Mouse (Mus musculus): Measurements from ENCODE around the gene Zzef1. TPM values are rescaled to one million over a fixed set of nuclear protein-coding genes. Genes with fewer than 3 reads are reported as not detected.

Zzef1 gene
- polyA plus RNA-seq, 1 experiment, result 9.5 TPM

- TF ChIP-seq POLR2A (IDR thresholded peaks at IDR 0.05; ENCODE audit: control insufficient read depth, low read depth, low read length) (no peak), CTCF (IDR thresholded peaks at IDR 0.05; ENCODE audit: control insufficient read depth, insufficient read depth, insufficient replicate concordance, low read depth, low read length) (no peak)
- Histone ChIP-seq H3K4me3 (ENCODE audit: control insufficient read depth, low read depth, low read length) (no peak overlapping the region), H3K27me3 (ENCODE audit: control insufficient read depth, insufficient read depth, low read length) (no peaks in the 10 kb centered on the region), H3K4me1 (ENCODE audit: control insufficient read depth, insufficient read depth, low read length) (no peaks in the 10 kb centered on the region), H3K36me3 (ENCODE audit: control insufficient read depth, insufficient read depth, low read length) (peaks cover 6% of the 10 kb centered on the region), H3K27ac (ENCODE audit: control insufficient read depth, insufficient read depth, low read depth, low read length) (no peak overlapping the region)
These were observed 33.8 kb downstream of the Zzef1 start for GRCm38 (mm10) chr11:72829869-72830268.

GRCm38 (mm10) chr11:72842731-72843130 is 46.7 kb downstream of the Zzef1 start:
- no peak overlapping the region for H3K4me3 ChIP-seq (ENCODE audit: control insufficient read depth, low read depth, low read length)
- H3K36me3 ChIP-seq (ENCODE audit: control insufficient read depth, insufficient read depth, low read length), result no peaks in the 10 kb centered on the region
- no peak overlapping the region for H3K27ac ChIP-seq (ENCODE audit: control insufficient read depth, insufficient read depth, low read depth, low read length)
- TF ChIP-seq CTCF (IDR thresholded peaks at IDR 0.05; ENCODE audit: control insufficient read depth, insufficient read depth, insufficient replicate concordance, low read depth, low read length), result no peak
- TF ChIP-seq POLR2A (IDR thresholded peaks at IDR 0.05; ENCODE audit: control insufficient read depth, low read depth, low read length), result no peak
- H3K4me1 ChIP-seq (ENCODE audit: control insufficient read depth, insufficient read depth, low read length), result no peaks in the 10 kb centered on the region
- no peaks in the 10 kb centered on the region for H3K27me3 ChIP-seq (ENCODE audit: control insufficient read depth, insufficient read depth, low read length)

- TF ChIP-seq POLR2A (IDR thresholded peaks at IDR 0.05; ENCODE audit: control insufficient read depth, low read depth, low read length) (no peak), CTCF (IDR thresholded peaks at IDR 0.05; ENCODE audit: control insufficient read depth, insufficient read depth, insufficient replicate concordance, low read depth, low read length) (no peak)
- Histone ChIP-seq H3K27me3 (ENCODE audit: control insufficient read depth, insufficient read depth, low read length) (no peaks in the 10 kb centered on the region), H3K4me1 (ENCODE audit: control insufficient read depth, insufficient read depth, low read length) (no peaks in the 10 kb centered on the region), H3K36me3 (ENCODE audit: control insufficient read depth, insufficient read depth, low read length) (peaks cover under 1% of the 10 kb centered on the region), H3K4me3 (ENCODE audit: control insufficient read depth, low read depth, low read length) (no peak overlapping the region), H3K27ac (ENCODE audit: control insufficient read depth, insufficient read depth, low read depth, low read length) (no peak overlapping the region)
These were observed 47.5 kb downstream of the Zzef1 start for GRCm38 (mm10) chr11:72843576-72843975.

GRCm38 (mm10) chr11:72845526-72845925 is 49.5 kb downstream of the Zzef1 start:
- H3K36me3 ChIP-seq (ENCODE audit: control insufficient read depth, insufficient read depth, low read length), result peaks cover 3% of the 10 kb centered on the region

GRCm38 (mm10) chr11:72846685-72847084 is 50.7 kb downstream of the Zzef1 start:
- Histone ChIP-seq H3K4me1 (ENCODE audit: control insufficient read depth, insufficient read depth, low read length) (no peaks in the 10 kb centered on the region), H3K27ac (ENCODE audit: control insufficient read depth, insufficient read depth, low read depth, low read length) (no peak overlapping the region), H3K36me3 (ENCODE audit: control insufficient read depth, insufficient read depth, low read length) (peaks cover 5% of the 10 kb centered on the region), H3K27me3 (ENCODE audit: control insufficient read depth, insufficient read depth, low read length) (no peaks in the 10 kb centered on the region), H3K4me3 (ENCODE audit: control insufficient read depth, low read depth, low read length) (no peak overlapping the region)
- TF ChIP-seq CTCF (IDR thresholded peaks at IDR 0.05; ENCODE audit: control insufficient read depth, insufficient read depth, insufficient replicate concordance, low read depth, low read length) (no peak), POLR2A (IDR thresholded peaks at IDR 0.05; ENCODE audit: control insufficient read depth, low read depth, low read length) (no peak)

More at GRCm38 (mm10) chr11:72845526-72845925, 49.5 kb downstream of the Zzef1 start:
- H3K4me1 ChIP-seq (ENCODE audit: control insufficient read depth, insufficient read depth, low read length), result no peaks in the 10 kb centered on the region
- no peak overlapping the region for H3K4me3 ChIP-seq (ENCODE audit: control insufficient read depth, low read depth, low read length)
- H3K27ac ChIP-seq (ENCODE audit: control insufficient read depth, insufficient read depth, low read depth, low read length), result no peak overlapping the region
- no peaks in the 10 kb centered on the region for H3K27me3 ChIP-seq (ENCODE audit: control insufficient read depth, insufficient read depth, low read length)
- TF ChIP-seq CTCF (IDR thresholded peaks at IDR 0.05; ENCODE audit: control insufficient read depth, insufficient read depth, insufficient replicate concordance, low read depth, low read length) (no peak), POLR2A (IDR thresholded peaks at IDR 0.05; ENCODE audit: control insufficient read depth, low read depth, low read length) (no peak)

GRCm38 (mm10) chr11:72847831-72848628 is 52.0 kb downstream of the Zzef1 start:
- no peaks in the 10 kb centered on the region for H3K4me1 ChIP-seq (ENCODE audit: control insufficient read depth, insufficient read depth, low read length)
- H3K27me3 ChIP-seq (ENCODE audit: control insufficient read depth, insufficient read depth, low read length), result no peaks in the 10 kb centered on the region
- no peak overlapping the region for H3K4me3 ChIP-seq (ENCODE audit: control insufficient read depth, low read depth, low read length)
- TF ChIP-seq POLR2A (IDR thresholded peaks at IDR 0.05; ENCODE audit: control insufficient read depth, low read depth, low read length) (no peak), CTCF (IDR thresholded peaks at IDR 0.05; ENCODE audit: control insufficient read depth, insufficient read depth, insufficient replicate concordance, low read depth, low read length) (no peak)
- H3K27ac ChIP-seq (ENCODE audit: control insufficient read depth, insufficient read depth, low read depth, low read length), result no peak overlapping the region
- peaks cover 5% of the 10 kb centered on the region for H3K36me3 ChIP-seq (ENCODE audit: control insufficient read depth, insufficient read depth, low read length)

- Histone ChIP-seq H3K27me3 (ENCODE audit: control insufficient read depth, insufficient read depth, low read length) (no peaks in the 10 kb centered on the region), H3K4me1 (ENCODE audit: control insufficient read depth, insufficient read depth, low read length) (no peaks in the 10 kb centered on the region), H3K4me3 (ENCODE audit: control insufficient read depth, low read depth, low read length) (no peak overlapping the region), H3K36me3 (ENCODE audit: control insufficient read depth, insufficient read depth, low read length) (peaks cover 5% of the 10 kb centered on the region), H3K27ac (ENCODE audit: control insufficient read depth, insufficient read depth, low read depth, low read length) (no peak overlapping the region)
- TF ChIP-seq POLR2A (IDR thresholded peaks at IDR 0.05; ENCODE audit: control insufficient read depth, low read depth, low read length) (no peak), CTCF (IDR thresholded peaks at IDR 0.05; ENCODE audit: control insufficient read depth, insufficient read depth, insufficient replicate concordance, low read depth, low read length) (no peak)
These were observed 54.5 kb downstream of the Zzef1 start for GRCm38 (mm10) chr11:72850419-72851131.
